Mouse (Mus musculus): ENCODE measurements around the gene Zfp988.
"Not testable (repeated sequence)": the region's sequence is repeated elsewhere in the genome, so short reads cannot be mapped to it uniquely, and the experiment has no call there.

GRCm38 (mm10) chr4:147275021-147275772 lies 30.3 kb upstream of the Zfp988 start:
- not testable (repeated sequence) for TF ChIP-seq POLR2A, CTCF (IDR thresholded peaks at IDR 0.05; ENCODE audit: extremely low read depth, insufficient read depth, low read length)
